Mouse (Mus musculus): Measurements from ENCODE around the gene Tspan9. TPM values are rescaled to one million over a fixed set of nuclear protein-coding genes. Genes with fewer than 3 reads are reported as not detected.

Gene Tspan9
- total RNA-seq, 1 experiment: 161 TPM

DNA sequence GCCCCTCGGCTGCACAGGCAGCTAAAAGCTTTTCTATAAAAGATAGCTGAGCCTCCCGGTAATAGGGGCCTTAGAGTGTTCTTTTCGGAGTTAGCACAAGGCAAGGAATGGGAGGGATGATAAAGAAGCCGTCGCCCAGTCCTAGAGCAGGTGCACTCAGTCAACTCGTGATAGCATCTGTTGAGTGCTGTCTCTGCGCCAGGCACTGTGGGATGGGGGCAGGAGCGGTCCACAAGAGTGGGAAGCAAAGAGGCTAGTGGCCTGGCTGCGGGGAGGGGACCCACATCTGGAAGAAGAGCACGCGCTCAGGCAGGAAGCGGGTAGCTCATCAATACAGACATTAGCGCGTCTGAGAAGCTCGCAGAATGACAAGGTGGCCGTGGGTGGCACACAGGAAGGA, 138.8 kb downstream of the Tspan9 start:
- Histone ChIP-seq H3K4me3 (ENCODE audit: insufficient read depth in 1 of 2, low read depth in 1 of 2, low read length in 2 of 2, poor library complexity in 1 of 2, severe bottlenecking in 1 of 2) (no peak overlapping the region), H3K9me3 (ENCODE audit: control insufficient read depth, insufficient read depth, low read depth, low read length) (no peaks in the 10 kb centered on the region), H3K36me3 (ENCODE audit: control insufficient read depth, insufficient read depth, low read length, poor library complexity, severe bottlenecking) (no peaks in the 10 kb centered on the region), H3K4me1 (ENCODE audit: control insufficient read depth in 2 of 2, insufficient read depth in 2 of 2, low read length in 2 of 2, poor library complexity in 1 of 2) (no peaks in the 10 kb centered on the region), H3K27ac (ENCODE audit: insufficient read depth, low read depth, low read length, poor library complexity, severe bottlenecking) (no peak overlapping the region), H3K9ac (ENCODE audit: insufficient read depth, low read depth, low read length, poor library complexity, severe bottlenecking) (no peak overlapping the region)
- DNase-seq (ENCODE audit: low read depth, low spot score): no peak
- no peak for TF ChIP-seq CHD2 (IDR thresholded peaks at IDR 0.05; ENCODE audit: low read depth, low read length)
- no peak for TF ChIP-seq ZNF384 (IDR thresholded peaks at IDR 0.05; ENCODE audit: low read depth, low read length)
- no peak for TF ChIP-seq MAFK (IDR thresholded peaks at IDR 0.05; ENCODE audit: insufficient read depth, low read depth, low read length)
- no peak for TF ChIP-seq HCFC1 (IDR thresholded peaks at IDR 0.05; ENCODE audit: borderline replicate concordance, insufficient read depth, low read length)
- in situ Hi-C loops (cut with MboI; ENCODE audit: low sequenced_read_pairs in 2 of 2, unreplicated experiment in 2 of 2): no loop called here

DNA sequence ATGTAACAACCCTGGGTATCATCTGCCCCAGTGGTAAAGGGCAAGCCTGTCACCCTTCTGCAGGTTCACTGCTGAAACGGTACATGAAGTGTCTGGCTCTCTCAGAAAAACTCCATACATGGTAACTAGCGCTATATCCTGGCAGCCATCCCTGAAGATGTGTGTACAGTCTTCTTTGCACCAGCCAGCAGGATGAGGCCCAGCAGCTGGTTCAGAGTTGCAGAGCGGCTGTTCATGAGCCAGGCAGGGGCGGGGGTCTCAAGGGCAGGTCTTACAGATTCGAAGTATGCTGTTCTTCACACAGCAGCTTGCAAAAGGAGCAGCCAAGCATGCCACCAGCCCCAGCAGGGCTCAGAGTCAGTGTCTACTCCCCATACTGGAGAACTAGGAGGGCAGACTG, 139.9 kb downstream of the Tspan9 start:
- no peak overlapping the region for H3K27ac ChIP-seq (ENCODE audit: insufficient read depth, low read depth, low read length, poor library complexity, severe bottlenecking)
- no peak overlapping the region for H3K4me3 ChIP-seq (ENCODE audit: insufficient read depth in 1 of 2, low read depth in 1 of 2, low read length in 2 of 2, poor library complexity in 1 of 2, severe bottlenecking in 1 of 2)
- in situ Hi-C loops (cut with MboI; ENCODE audit: low sequenced_read_pairs in 2 of 2, unreplicated experiment in 2 of 2): no loop called here
- no peaks in the 10 kb centered on the region for H3K4me1 ChIP-seq (ENCODE audit: control insufficient read depth in 2 of 2, insufficient read depth in 2 of 2, low read length in 2 of 2, poor library complexity in 1 of 2)
- no peaks in the 10 kb centered on the region for H3K36me3 ChIP-seq (ENCODE audit: control insufficient read depth, insufficient read depth, low read length, poor library complexity, severe bottlenecking)
- TF ChIP-seq ZNF384 (IDR thresholded peaks at IDR 0.05; ENCODE audit: low read depth, low read length) (no peak), CHD2 (IDR thresholded peaks at IDR 0.05; ENCODE audit: low read depth, low read length) (no peak), ZC3H11A (IDR thresholded peaks at IDR 0.05; ENCODE audit: borderline replicate concordance, low read depth, low read length) (no peak)
- no peak overlapping the region for H3K9ac ChIP-seq (ENCODE audit: insufficient read depth, low read depth, low read length, poor library complexity, severe bottlenecking)
- H3K9me3 ChIP-seq (ENCODE audit: control insufficient read depth, insufficient read depth, low read depth, low read length): no peaks in the 10 kb centered on the region
- DNase-seq (ENCODE audit: low read depth, low spot score): no peak

GRCm38 (mm10) chr6:128002667-128003066, 140.7 kb downstream of the Tspan9 start:
- in situ Hi-C loops (cut with MboI; ENCODE audit: low sequenced_read_pairs in 2 of 2, unreplicated experiment in 2 of 2): no loop called here
- no peaks in the 10 kb centered on the region for H3K9me3 ChIP-seq (ENCODE audit: control insufficient read depth, insufficient read depth, low read depth, low read length)
- no peak overlapping the region for H3K4me3 ChIP-seq (ENCODE audit: insufficient read depth in 1 of 2, low read depth in 1 of 2, low read length in 2 of 2, poor library complexity in 1 of 2, severe bottlenecking in 1 of 2)
- H3K36me3 ChIP-seq (ENCODE audit: control insufficient read depth, insufficient read depth, low read length, poor library complexity, severe bottlenecking): no peaks in the 10 kb centered on the region
- no peak overlapping the region for H3K27ac ChIP-seq (ENCODE audit: insufficient read depth, low read depth, low read length, poor library complexity, severe bottlenecking)
- no peaks in the 10 kb centered on the region for H3K4me1 ChIP-seq (ENCODE audit: control insufficient read depth in 2 of 2, insufficient read depth in 2 of 2, low read length in 2 of 2, poor library complexity in 1 of 2)
- no peak for DNase-seq (ENCODE audit: low read depth, low spot score)
- no peak overlapping the region for H3K9ac ChIP-seq (ENCODE audit: insufficient read depth, low read depth, low read length, poor library complexity, severe bottlenecking)
- TF ChIP-seq CHD2 (IDR thresholded peaks at IDR 0.05; ENCODE audit: low read depth, low read length) (no peak), ZC3H11A (IDR thresholded peaks at IDR 0.05; ENCODE audit: borderline replicate concordance, low read depth, low read length) (no peak)

DNA sequence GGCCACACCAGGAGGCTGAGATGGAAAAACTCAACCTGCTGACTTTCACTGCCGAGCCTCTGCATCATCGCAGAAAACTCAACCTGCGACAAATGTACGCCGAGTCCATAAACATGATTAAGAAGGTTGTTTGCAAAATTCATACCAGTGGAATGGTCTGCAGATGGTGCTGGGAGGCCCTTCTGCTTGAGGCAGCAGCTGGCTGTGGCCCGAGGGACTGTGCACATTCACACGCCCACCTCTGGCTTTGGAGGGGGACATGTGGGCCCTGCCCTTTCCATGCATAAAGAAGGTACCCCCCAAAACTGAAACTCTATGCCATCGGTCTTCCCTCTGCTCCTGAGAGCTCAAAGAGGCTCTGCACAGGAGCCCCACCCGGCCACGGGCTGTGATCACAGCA, 141.3 kb downstream of the Tspan9 start:
- no peaks in the 10 kb centered on the region for H3K4me1 ChIP-seq (ENCODE audit: control insufficient read depth in 2 of 2, insufficient read depth in 2 of 2, low read length in 2 of 2, poor library complexity in 1 of 2)
- in situ Hi-C loops (cut with MboI; ENCODE audit: low sequenced_read_pairs in 2 of 2, unreplicated experiment in 2 of 2): no loop called here
- no peak for TF ChIP-seq ZNF384 (IDR thresholded peaks at IDR 0.05; ENCODE audit: low read depth, low read length)
- no peak for TF ChIP-seq MAFK (IDR thresholded peaks at IDR 0.05; ENCODE audit: insufficient read depth, low read depth, low read length)
- TF ChIP-seq ZC3H11A (IDR thresholded peaks at IDR 0.05; ENCODE audit: borderline replicate concordance, low read depth, low read length): no peak
- TF ChIP-seq CHD2 (IDR thresholded peaks at IDR 0.05; ENCODE audit: low read depth, low read length): no peak
- no peak for TF ChIP-seq HCFC1 (IDR thresholded peaks at IDR 0.05; ENCODE audit: borderline replicate concordance, insufficient read depth, low read length)
- no peak for DNase-seq (ENCODE audit: low read depth, low spot score)
- H3K4me3 ChIP-seq (ENCODE audit: insufficient read depth in 1 of 2, low read depth in 1 of 2, low read length in 2 of 2, poor library complexity in 1 of 2, severe bottlenecking in 1 of 2): no peak overlapping the region
- no peaks in the 10 kb centered on the region for H3K9me3 ChIP-seq (ENCODE audit: control insufficient read depth, insufficient read depth, low read depth, low read length)
- no peak overlapping the region for H3K27ac ChIP-seq (ENCODE audit: insufficient read depth, low read depth, low read length, poor library complexity, severe bottlenecking)
- H3K36me3 ChIP-seq (ENCODE audit: control insufficient read depth, insufficient read depth, low read length, poor library complexity, severe bottlenecking): no peaks in the 10 kb centered on the region
- H3K9ac ChIP-seq (ENCODE audit: insufficient read depth, low read depth, low read length, poor library complexity, severe bottlenecking): no peak overlapping the region

GRCm38 (mm10) chr6:128001587-128001986, 141.8 kb downstream of the Tspan9 start:
- H3K4me1 ChIP-seq (ENCODE audit: control insufficient read depth in 2 of 2, insufficient read depth in 2 of 2, low read length in 2 of 2, poor library complexity in 1 of 2): no peaks in the 10 kb centered on the region
- in situ Hi-C loops (cut with MboI; ENCODE audit: low sequenced_read_pairs in 2 of 2, unreplicated experiment in 2 of 2): no loop called here
- H3K9me3 ChIP-seq (ENCODE audit: control insufficient read depth, insufficient read depth, low read depth, low read length): no peaks in the 10 kb centered on the region
- no peaks in the 10 kb centered on the region for H3K36me3 ChIP-seq (ENCODE audit: control insufficient read depth, insufficient read depth, low read length, poor library complexity, severe bottlenecking)
- H3K27ac ChIP-seq (ENCODE audit: insufficient read depth, low read depth, low read length, poor library complexity, severe bottlenecking): no peak overlapping the region
- no peak overlapping the region for H3K4me3 ChIP-seq (ENCODE audit: insufficient read depth in 1 of 2, low read depth in 1 of 2, low read length in 2 of 2, poor library complexity in 1 of 2, severe bottlenecking in 1 of 2)
- H3K9ac ChIP-seq (ENCODE audit: insufficient read depth, low read depth, low read length, poor library complexity, severe bottlenecking): no peak overlapping the region
- no peak for DNase-seq (ENCODE audit: low read depth, low spot score)
- no peak for TF ChIP-seq ZNF384 (IDR thresholded peaks at IDR 0.05; ENCODE audit: low read depth, low read length)
- TF ChIP-seq HCFC1 (IDR thresholded peaks at IDR 0.05; ENCODE audit: borderline replicate concordance, insufficient read depth, low read length): no peak
- no peak for TF ChIP-seq MAFK (IDR thresholded peaks at IDR 0.05; ENCODE audit: insufficient read depth, low read depth, low read length)
- TF ChIP-seq CHD2 (IDR thresholded peaks at IDR 0.05; ENCODE audit: low read depth, low read length): no peak
- TF ChIP-seq ZC3H11A (IDR thresholded peaks at IDR 0.05; ENCODE audit: borderline replicate concordance, low read depth, low read length): no peak
